Mouse (Mus musculus): ENCODE measurements around the gene Tmeff1. TPM values are rescaled to one million over a fixed set of nuclear protein-coding genes. Genes with fewer than 3 reads are reported as not detected.
"Not testable (repeated sequence)": the region's sequence is repeated elsewhere in the genome, so short reads cannot be mapped to it uniquely, and the experiment has no call there.

Tmeff1 gene
- total RNA-seq, 2 experiments from 2014 or later, result 26.0 to 28.9 TPM

DNA sequence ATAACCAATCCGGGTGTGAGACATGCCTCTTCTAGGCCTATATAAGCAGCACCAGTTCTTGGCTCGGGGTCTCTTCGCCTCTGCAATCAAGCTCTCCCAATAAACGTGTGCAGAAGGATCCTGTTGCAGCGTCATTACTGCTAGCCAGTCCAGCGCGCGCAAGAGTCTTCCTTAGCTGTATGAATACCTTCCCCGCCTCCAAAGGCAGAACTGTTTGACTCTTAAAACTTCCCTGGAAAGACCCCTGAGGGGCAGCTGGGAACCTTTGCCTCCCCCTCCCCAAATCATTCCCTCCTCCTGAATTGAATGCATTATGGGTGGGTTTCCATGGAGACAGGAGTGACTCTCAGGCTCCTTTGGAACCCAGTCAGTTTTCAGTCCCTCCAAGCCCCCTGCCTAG, 93.8 kb downstream of the Tmeff1 start:
- no peak for DNase-seq

DNA sequence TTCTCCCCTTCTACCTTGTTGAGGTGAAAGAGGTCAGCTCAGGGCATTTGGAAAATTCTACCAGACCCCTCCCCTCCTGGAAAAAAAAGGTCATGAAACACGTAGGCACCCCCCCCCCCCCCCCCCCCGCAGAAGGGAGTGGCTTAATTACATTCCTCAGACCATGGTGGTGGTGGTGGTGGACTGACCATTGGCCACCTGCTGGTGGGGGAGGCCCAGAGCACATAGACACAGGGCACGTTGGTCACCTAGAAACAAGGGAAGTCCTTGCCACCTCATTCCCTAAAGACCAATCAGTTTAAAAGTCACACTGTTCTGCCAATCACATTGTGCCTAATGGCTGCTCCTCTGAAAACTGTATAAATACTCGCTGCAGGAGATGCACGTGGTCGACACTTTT, 94.8 kb downstream of the Tmeff1 start:
- DNase-seq, result not testable (repeated sequence)

DNA sequence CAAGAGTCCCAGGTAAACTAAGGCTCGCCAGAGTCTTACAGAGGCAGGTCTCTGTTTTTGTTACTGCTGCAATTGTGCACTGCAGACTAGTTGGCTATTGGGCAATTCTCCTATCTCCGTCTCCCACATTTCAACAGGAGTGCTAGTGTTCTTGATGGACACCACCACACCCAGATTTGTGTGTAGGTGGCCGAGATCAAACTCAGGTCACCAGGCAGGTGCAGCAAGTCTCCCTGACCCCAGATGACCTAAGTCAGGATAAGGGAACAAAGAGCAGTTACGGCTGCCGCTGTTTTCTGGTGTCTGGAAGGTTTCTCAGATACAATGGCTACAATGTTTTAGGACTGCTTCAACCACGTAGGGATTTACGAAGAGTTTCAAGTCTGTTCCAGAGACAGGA, 95.2 kb downstream of the Tmeff1 start:
- no peak for DNase-seq

DNA sequence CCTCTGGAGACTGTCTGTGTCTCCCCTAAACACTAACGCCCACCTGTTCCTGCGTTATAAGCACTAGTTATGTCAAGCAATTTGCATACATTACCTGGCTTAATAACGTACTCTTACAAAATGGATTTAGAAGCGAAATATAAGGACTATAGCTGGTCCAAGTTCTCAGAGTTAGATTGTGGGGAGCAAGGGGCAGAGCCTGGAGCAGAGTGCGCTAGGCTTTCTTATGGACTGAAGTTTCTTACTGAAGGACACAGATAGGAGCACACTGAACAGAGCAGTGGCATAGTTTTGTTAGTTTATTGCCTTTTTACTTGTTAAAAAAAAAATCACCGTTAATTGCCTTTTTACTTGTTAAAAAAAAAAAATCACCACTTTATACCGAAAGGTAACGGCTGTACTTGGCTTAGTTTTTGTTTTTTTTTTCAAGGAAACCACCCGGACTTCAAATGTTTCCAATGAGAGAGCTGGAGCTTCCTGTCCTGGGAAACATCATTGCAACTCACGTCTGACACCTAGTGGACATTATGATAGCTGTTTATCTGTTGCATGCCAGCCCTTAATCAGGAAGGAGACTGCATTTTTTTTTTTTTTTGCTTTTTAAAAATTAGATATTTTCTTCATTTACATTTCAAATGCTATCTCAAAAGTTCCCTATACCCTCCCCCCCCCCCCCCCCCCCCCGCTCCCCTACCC, 95.8 kb downstream of the Tmeff1 start:
- peak; percentile 58 for DNase-seq

DNA sequence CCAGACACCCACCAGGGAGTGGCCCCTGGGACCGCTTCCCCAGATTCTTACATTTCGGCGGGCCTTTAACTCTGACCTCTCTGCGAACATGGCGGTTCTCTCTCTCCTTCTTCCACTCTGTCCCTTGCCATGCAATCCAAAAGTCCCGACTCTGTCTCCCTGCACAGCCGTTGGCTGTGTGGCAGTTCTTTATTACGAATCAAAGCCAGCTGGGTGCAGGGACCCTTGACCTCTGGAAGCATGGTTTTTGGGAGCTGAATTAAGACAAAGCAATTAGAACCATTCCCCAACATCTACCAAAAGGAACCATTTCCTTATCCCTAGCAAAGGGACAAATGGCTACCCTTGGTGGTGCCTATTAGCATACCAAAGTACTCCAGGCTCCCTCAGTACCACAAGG, 98.2 kb downstream of the Tmeff1 start:
- no peak for DNase-seq

DNA sequence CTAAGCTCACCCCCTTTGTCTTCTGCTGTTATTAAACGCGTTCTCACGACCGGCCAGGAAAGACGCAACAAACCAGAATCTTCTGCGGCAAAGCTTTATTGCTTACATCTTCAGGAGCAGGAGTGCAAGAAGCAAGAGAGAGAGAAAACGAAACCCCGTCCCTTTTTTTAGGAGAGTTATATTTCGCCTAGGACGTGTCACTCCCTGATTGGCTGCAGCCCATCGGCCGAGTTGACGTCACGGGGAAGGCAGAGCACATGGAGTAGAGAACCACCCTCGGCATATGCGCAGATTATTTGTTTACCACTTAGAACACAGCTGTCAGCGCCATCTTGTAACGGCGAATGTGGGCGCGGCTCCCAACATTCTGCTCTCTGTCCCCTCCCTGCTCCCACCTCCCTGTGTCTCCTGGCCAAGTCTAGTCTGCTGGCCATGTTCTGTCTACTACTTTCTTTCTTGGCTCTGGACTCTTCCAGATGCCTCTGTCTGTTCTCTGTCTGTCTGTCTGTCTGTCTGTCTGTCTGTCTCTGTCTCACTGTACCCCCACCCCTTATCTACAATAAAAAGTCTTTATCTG, 98.7 kb downstream of the Tmeff1 start:
- DNase-seq, result not testable (repeated sequence)

DNA sequence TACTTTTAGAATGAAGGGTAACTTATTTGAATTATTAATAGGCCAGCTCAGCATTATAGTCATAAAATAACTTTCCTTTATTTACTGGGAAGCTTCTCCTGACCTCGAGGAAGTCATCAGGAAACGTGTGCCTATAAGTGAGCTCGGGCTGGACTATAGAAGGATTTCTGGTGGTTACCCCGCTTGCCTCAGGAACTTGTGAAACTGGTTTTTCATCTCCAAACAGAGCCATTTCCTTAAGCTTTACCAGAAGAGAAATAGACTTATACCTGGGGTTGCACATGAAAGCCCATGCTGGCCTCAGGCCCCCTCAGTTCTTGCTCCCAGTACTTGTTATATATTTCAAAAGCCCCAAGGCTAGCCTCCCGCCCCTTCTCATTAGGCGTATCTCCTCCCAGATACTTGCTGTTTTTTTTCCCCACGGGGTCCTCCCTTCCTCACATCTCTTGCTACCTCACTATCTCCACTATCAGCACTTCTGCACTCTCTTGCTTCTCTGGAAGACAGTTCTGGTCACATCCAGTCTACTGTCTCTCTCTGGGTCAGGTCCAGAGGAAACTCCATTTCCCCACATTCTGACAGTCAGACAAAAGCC, 99.7 kb downstream of the Tmeff1 start:
- DNase-seq, result no peak

DNA sequence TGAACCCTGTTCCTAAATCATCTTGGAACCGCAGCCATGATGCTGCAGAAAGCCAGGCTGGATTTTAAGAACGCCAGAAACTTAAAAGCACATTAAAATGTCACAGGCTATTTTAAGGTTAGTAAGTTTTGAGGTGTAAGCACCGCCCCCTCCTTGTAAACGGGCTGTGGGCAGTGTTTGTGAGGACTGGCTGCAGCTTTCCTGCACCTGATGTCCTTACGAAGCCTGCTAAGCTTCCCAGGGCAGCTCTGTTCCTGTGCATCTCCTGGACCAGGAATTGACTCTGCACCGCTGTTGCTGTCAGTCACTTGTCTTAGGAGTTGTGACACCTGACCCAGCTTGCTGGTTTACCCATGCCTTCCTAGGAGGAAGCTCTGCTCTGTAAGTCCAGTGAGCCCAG, 103.2 kb downstream of the Tmeff1 start:
- DNase-seq, result no peak

DNA sequence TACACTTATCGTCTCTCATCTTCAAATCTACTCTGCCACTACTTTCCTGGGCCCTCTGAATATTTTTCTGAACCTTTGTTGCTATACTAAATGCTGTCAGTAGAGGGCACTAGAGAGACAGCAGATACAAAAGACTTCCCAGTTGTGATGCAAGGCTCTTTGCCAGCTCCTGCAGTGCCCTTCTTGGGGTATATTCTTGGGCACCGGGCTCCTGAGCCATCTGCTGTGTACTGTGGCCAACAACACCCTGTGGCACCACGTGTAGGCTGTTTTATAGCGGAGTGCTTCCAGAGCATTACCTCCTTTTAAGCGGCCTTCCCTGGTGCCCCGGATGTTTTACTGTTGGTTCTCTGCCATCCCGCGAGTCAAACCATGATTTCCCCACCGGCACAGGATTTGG, 105.7 kb downstream of the Tmeff1 start:
- DNase-seq, result peak; percentile 52

DNA sequence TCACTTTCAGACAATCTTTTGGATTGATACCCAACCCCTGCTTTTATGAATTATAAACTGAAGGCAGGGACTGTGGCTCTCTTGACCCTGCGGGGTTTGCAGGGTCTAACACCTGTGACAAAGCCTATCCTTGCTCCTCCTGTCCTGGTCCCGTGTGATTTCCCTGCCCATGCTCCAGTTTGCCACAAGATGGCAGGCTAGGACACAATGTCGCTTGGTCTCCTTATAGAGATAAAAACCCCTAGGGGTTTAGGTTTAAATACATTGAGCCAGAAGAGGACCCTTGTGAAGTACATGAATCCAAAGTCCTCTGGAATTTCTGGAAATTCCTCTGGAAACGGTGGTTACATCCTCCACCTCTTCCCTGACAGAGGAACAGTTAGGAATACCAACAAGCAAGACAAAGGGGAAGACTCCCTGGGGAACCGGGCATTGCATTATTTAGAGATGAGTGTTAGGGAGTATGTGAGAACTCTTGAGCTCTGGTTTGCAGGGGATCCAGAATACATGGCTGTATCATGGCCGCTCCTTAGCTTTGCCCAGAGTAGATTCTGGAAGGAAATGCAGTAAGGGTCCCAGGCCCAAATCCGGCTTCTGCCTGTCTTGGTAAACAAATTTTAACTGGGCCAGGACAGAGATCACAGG, 106.9 kb downstream of the Tmeff1 start:
- DNase-seq, result peak; percentile 71

DNA sequence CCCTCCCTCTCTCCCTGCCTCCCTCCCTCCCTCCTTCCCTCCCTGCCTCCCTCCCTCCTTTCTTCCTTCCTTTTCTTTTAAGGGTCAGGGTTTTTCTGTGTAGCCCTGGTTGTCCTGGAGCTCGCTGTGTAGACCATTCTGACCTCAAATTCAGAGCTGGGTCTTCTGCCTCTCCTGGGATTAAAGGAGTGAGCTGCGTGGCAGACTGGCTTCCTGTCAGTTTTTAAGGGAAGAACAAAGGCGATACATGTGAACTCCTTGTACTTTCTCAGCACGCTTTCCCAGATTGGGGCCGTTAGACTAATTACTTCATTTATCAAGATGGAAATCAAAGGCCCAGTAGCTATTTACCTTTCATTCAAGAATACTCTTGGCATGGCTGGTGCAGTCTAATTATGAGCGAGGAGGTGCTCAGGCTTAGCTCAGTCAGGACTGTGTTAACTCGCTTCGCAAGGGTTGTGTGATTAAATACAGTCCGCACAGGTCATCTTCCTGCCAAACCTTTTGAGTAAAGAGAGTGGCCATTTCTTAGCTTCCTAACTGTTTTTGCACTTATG, 107.8 kb downstream of the Tmeff1 start:
- DNase-seq, result no peak

DNA sequence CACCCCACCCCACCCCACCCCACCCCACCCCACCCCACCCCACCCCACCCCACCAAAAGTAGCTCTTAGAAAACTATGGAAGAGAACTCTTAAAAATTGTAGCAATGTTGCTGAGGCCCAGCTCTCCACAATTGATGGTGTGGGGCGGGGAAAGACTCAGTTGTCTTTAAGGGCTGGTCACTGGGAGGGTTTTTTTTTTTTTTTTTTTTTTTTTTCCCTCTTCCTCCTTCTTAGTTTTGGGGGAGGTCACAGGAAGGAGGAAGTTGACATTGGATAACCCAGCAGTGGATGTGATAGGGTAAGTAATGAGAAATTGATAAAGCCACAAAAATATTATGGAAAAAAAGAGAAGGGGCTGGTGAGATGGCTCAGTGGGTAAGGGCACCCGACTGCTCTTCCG, 111.7 kb downstream of the Tmeff1 start:
- DNase-seq, result no peak

DNA sequence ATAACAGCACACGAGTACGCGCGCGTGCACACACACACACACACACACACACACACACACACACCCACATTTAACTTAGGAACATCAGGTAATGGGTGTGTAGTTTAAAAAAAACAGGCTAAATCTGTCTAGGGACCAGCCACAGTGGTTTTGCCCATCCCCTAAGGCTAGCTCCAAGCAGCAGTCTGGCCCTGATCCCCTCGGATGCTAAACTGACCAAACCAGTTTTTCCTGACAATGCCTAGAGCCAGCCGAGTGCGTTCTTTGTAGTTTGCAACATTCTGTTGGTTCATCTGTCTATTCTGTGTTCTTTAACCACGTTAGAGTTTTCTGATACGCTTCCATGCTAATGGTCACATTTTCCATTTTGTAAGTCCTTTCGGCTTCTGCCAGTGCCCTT, 112.3 kb downstream of the Tmeff1 start:
- no peak for DNase-seq

Other genes with a start within 250 kb of the Tmeff1 start
- gene Tex10, start 111.7 kb upstream of the Tmeff1 start, total RNA-seq (2021), result 10 to 100 TPM; 15.6 to 16.5 TPM
- 10 to 100 TPM; 35.6 to 38.4 TPM for gene Msantd3, start 45.2 kb upstream of the Tmeff1 start, total RNA-seq (2021)
- gene Cavin4, start 78.3 kb downstream of the Tmeff1 start, total RNA-seq (2021), result 10 to 100 TPM; 70.5 to 72.8 TPM

Measured in heart, postnatal 4 days (tissue).